Mouse (Mus musculus) G1E (cell line): ENCODE data around the gene Slc25a26. TPM values are rescaled to one million over a fixed set of nuclear protein-coding genes. Genes with fewer than 3 reads are reported as not detected.

Source experiments
- ATAC-seq: 2 replicates; pipeline ENCODE4 v1.8.0; 2016; ENCODE audit warnings: mild to moderate bottlenecking; ENCODE audit not compliant: insufficient number of reproducible peaks, poor library complexity, low FRiP score, severe bottlenecking; ENCODE audit errors: extremely low read depth
- DNase-seq: peaks from one replicate; pipeline ENCODE4 v3.0.0; 2012; ENCODE audit warnings: low spot score
- H3K27me3 ChIP-seq: 2 replicates; pipeline ENCODE4 v1.6.1; 2012; ENCODE audit warnings: mild to moderate bottlenecking, low read length, inconsistent platforms; ENCODE audit not compliant: insufficient read depth
- H3K36me3 ChIP-seq: replicated peaks from 2 replicates; pipeline ENCODE3; 2012; ENCODE audit warnings: mild to moderate bottlenecking, inconsistent platforms
- H3K4me1 ChIP-seq: 2 replicates; pipeline ENCODE4 v1.6.1; 2012; ENCODE audit warnings: low read depth, low read length, inconsistent platforms, mixed read lengths; ENCODE audit not compliant: insufficient read depth
- H3K4me3 ChIP-seq: 2 replicates; pipeline ENCODE4 v1.5.1; 2012; ENCODE audit warnings: low read depth, mild to moderate bottlenecking, inconsistent platforms, low read length, moderate library complexity, mixed read lengths
- H3K9me3 ChIP-seq: replicated peaks from 2 replicates; pipeline ENCODE4 v1.6.1; 2012; ENCODE audit warnings: inconsistent platforms
- CTCF ChIP-seq: IDR thresholded peaks from 2 replicates; pipeline ENCODE4 v1.5.1; 2012; ENCODE audit warnings: low read depth, low read length, inconsistent platforms, mixed read lengths
- GATA1 ChIP-seq: IDR thresholded peaks from 2 replicates; pipeline ENCODE4 v1.6.1; 2012; ENCODE audit warnings: borderline replicate concordance, low read length, inconsistent platforms, mixed read lengths
- GATA2 ChIP-seq: IDR thresholded peaks from 2 replicates; pipeline ENCODE4 v1.6.1; 2012; ENCODE audit warnings: low read depth, low read length, inconsistent platforms, borderline replicate concordance
- POLR2AphosphoS5 ChIP-seq: IDR thresholded peaks from 2 replicates; pipeline ENCODE4 v1.6.1; 2012; ENCODE audit warnings: low read depth, low read length, inconsistent platforms; ENCODE audit not compliant: insufficient replicate concordance
- TAL1 ChIP-seq: conservative IDR thresholded peaks from 2 replicates; pipeline ENCODE4 v1.6.1; 2012; ENCODE audit warnings: low read depth, low read length, inconsistent platforms, mixed read lengths
- polyA plus RNA-seq: library from polyadenylated mRNA; stranded (reverse); fragments of >175 nt; gene quantifications from 2 replicates; pipeline ENCODE4 v1.2.3, GENCODE M21; 2012
- total RNA-seq, 2 experiments: library from RNA; stranded (forward) in 1 of 2; stranded (reverse) in 1 of 2; fragments of 200-1000 nt in 1 of 2; fragments of >200 nt in 1 of 2; fragmentation: Nextera tagmentation in 1 of 2; gene quantifications; 2 replicates each; pipeline ENCODE4 v1.2.3; 2014 to 2017

Gene Slc25a26
- total and polyA plus RNA-seq, 3 experiments = 3.3 to 11.8 (median 7.0) TPM

GRCm38 (mm10) chr6:94601811-94602210 is 101.7 kb downstream of the Slc25a26 start:
- no peaks in the 10 kb centered on the region for H3K27me3 ChIP-seq
- DNase-seq = no peak
- H3K36me3 ChIP-seq = peaks cover 90% of the 10 kb centered on the region
- H3K9me3 ChIP-seq = no peaks in the 10 kb centered on the region
- H3K4me3 ChIP-seq = no peak overlapping the region
- H3K4me1 ChIP-seq = peaks cover 7% of the 10 kb centered on the region; the same call in 1 of the 2 replicates
- no peak for ATAC-seq
- no peak for TF ChIP-seq TAL1
- no peak for TF ChIP-seq GATA1
- no peak for TF ChIP-seq CTCF
- no peak for TF ChIP-seq GATA2
- TF ChIP-seq POLR2AphosphoS5 = no peak

GRCm38 (mm10) chr6:94604072-94604471 is 103.9 kb downstream of the Slc25a26 start:
- peaks cover 98% of the 10 kb centered on the region for H3K36me3 ChIP-seq
- TF ChIP-seq TAL1 = no peak
- TF ChIP-seq GATA2 = no peak
- TF ChIP-seq GATA1 = no peak
- no peak for TF ChIP-seq POLR2AphosphoS5
- no peak for TF ChIP-seq CTCF
- no peaks in the 10 kb centered on the region for H3K9me3 ChIP-seq
- H3K4me3 ChIP-seq = no peak overlapping the region
- H3K27me3 ChIP-seq = no peaks in the 10 kb centered on the region
- ATAC-seq (no peak), DNase-seq (no peak)
- H3K4me1 ChIP-seq = peaks cover 7% of the 10 kb centered on the region; the same call in 1 of the 2 replicates

GRCm38 (mm10) chr6:94604546-94604945 is 104.4 kb downstream of the Slc25a26 start:
- TF ChIP-seq TAL1 (no peak), GATA2 (no peak), CTCF (no peak), GATA1 (no peak)
- Histone ChIP-seq H3K27me3 (no peaks in the 10 kb centered on the region), H3K9me3 (no peaks in the 10 kb centered on the region), H3K36me3 (peaks cover 99% of the 10 kb centered on the region), H3K4me3 (no peak overlapping the region), H3K4me1 (peaks cover 7% of the 10 kb centered on the region; the same call in 1 of the 2 replicates)
- no peak for DNase-seq
- no peak for ATAC-seq

DNA sequence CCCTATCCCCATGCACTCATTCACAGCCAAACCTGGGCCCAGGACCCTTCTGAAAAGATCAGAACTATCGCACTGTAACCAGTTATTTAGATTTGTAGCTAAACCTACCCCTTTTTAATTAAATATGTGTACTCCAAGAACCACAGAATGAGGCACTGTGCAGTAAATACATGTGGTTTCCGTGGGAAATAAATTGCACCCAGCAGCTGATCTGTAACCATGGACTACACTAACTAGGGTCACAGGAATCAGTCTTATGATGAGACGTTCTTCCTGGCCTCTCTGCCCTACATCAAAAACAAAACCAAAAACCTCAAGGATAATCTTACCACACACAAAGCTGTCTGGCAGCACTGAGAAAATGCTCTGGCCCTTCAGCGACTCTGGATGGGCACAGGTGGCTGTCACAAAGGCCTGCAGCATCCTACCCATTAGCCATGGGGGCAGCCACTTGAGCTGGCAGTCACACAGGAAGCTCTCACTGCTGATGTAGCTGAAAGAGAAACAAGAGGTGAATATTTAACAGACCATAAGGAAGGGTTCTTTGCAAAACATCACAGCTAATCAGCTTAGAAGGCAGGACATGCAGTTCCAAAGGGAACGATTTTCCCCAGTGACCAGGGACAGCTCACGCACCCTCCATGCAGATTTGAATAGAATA is 113.2 kb downstream of the Slc25a26 start:
- Histone ChIP-seq H3K4me1 (no peaks in the 10 kb centered on the region), H3K27me3 (no peaks in the 10 kb centered on the region; the same call in 1 of the 2 replicates), H3K4me3 (no peak overlapping the region), H3K36me3 (peaks cover 100% of the 10 kb centered on the region), H3K9me3 (no peaks in the 10 kb centered on the region)
- DNase-seq (no peak), ATAC-seq (no peak)
- TF ChIP-seq CTCF (no peak), GATA2 (no peak), GATA1 (no peak), POLR2AphosphoS5 (no peak), TAL1 (no peak)

GRCm38 (mm10) chr6:94614346-94614745 is 114.2 kb downstream of the Slc25a26 start:
- Histone ChIP-seq H3K36me3 (peaks cover 100% of the 10 kb centered on the region), H3K4me1 (no peaks in the 10 kb centered on the region), H3K4me3 (no peak overlapping the region), H3K27me3 (no peaks in the 10 kb centered on the region; the same call in 1 of the 2 replicates), H3K9me3 (no peaks in the 10 kb centered on the region)
- TF ChIP-seq CTCF (no peak), TAL1 (no peak), POLR2AphosphoS5 (no peak), GATA1 (no peak), GATA2 (no peak)
- ATAC-seq (no peak), DNase-seq (no peak)

GRCm38 (mm10) chr6:94615936-94616335 is 115.8 kb downstream of the Slc25a26 start:
- DNase-seq (no peak), ATAC-seq (no peak)
- TF ChIP-seq GATA2 (no peak), CTCF (no peak), TAL1 (no peak), POLR2AphosphoS5 (no peak), GATA1 (no peak)
- Histone ChIP-seq H3K9me3 (no peaks in the 10 kb centered on the region), H3K4me1 (no peaks in the 10 kb centered on the region), H3K36me3 (peaks cover 100% of the 10 kb centered on the region), H3K4me3 (no peak overlapping the region), H3K27me3 (peaks cover 3% of the 10 kb centered on the region; the same call in 1 of the 2 replicates)

DNA sequence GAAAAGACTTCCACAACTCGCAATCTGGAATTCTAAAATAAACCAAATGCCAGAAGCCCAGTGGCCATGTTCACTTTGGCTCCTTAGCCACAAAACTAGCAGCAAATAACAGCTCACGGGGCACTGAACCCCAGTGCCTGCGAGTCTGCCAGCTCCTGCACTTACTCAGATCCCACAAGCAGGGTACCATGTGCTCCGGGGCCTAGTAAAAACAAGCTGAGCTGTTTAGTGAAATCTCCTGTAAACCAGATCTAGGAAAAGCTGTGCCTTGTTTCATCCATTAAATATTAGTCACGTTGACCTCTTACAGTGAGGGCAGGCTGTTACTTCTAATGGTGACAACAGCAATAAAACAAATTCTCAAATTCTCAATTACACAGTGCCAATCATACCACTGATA is 118.5 kb downstream of the Slc25a26 start:
- H3K27me3 ChIP-seq = peaks cover 7% of the 10 kb centered on the region; the same call in 1 of the 2 replicates
- H3K36me3 ChIP-seq = peaks cover 99% of the 10 kb centered on the region
- ATAC-seq (no peak), DNase-seq (no peak)
- no peaks in the 10 kb centered on the region for H3K4me1 ChIP-seq
- no peak for TF ChIP-seq POLR2AphosphoS5
- no peak for TF ChIP-seq CTCF
- no peak for TF ChIP-seq GATA1
- TF ChIP-seq GATA2 = no peak
- TF ChIP-seq TAL1 = no peak
- H3K9me3 ChIP-seq = no peaks in the 10 kb centered on the region
- H3K4me3 ChIP-seq = no peak overlapping the region
